Mouse (Mus musculus) forebrain, embryonic 15.5 days (tissue): ENCODE results near the gene Ripk1. TPM values are rescaled to one million over a fixed set of nuclear protein-coding genes. Genes with fewer than 3 reads are reported as not detected.
A peak's percentile ranks its signal among the peaks of the same experiment; 100 is the strongest.

Experiments used
- ATAC-seq: fragments of 200-750 bp; cut with Nextera tagmentation; replicated peaks from 2 replicates; pipeline ENCODE4 v1.8.0; 2017; ENCODE audit warnings: mild to moderate bottlenecking, moderate TSS enrichment, moderate library complexity
- H3K27ac ChIP-seq: fragments of 300-500 bp; sonication (generic); replicated peaks from 2 replicates; pipeline ENCODE4 v1.5.1; 2015; ENCODE audit warnings: mild to moderate bottlenecking, inconsistent platforms
- H3K27me3 ChIP-seq: fragments of 300-500 bp; sonication (generic); 2 replicates; pipeline ENCODE4 v1.6.1; 2015; ENCODE audit warnings: inconsistent platforms
- H3K36me3 ChIP-seq: fragments of 300-500 bp; sonication (generic); 2 replicates; pipeline ENCODE4 v1.6.1; 2015; ENCODE audit warnings: mild to moderate bottlenecking, inconsistent platforms
- H3K4me1 ChIP-seq: fragments of 300-500 bp; sonication (generic); 2 replicates; pipeline ENCODE4 v1.6.1; 2015; ENCODE audit warnings: inconsistent platforms
- H3K4me2 ChIP-seq: fragments of 300-500 bp; sonication (generic); replicated peaks from 2 replicates; pipeline ENCODE4 v1.6.1; 2015; ENCODE audit warnings: mild to moderate bottlenecking, inconsistent platforms
- H3K4me3 ChIP-seq: fragments of 300-500 bp; sonication (generic); 2 replicates; pipeline ENCODE4 v1.5.1; 2015; ENCODE audit warnings: mild to moderate bottlenecking, inconsistent platforms
- H3K9ac ChIP-seq: fragments of 300-500 bp; sonication (generic); replicated peaks from 2 replicates; pipeline ENCODE4 v1.6.1; 2015; ENCODE audit warnings: mild to moderate bottlenecking, inconsistent platforms
- H3K9me3 ChIP-seq: fragments of 300-500 bp; sonication (generic); 2 replicates; pipeline ENCODE4 v1.6.1; 2016; ENCODE audit warnings: inconsistent platforms
- WGBS: fragments of 180-500 bp; shearing (Covaris S2); methylation state at CpG from one replicate; pipeline ENCODE4 v1.1.7; 2015; ENCODE audit warnings: mixed read lengths; 5-methylcytosine and 5-hydroxymethylcytosine counted together
- polyA plus RNA-seq: library from polyadenylated mRNA; unstranded; fragments of >200 nt; fragmentation: Nextera tagmentation; extraction: Ambion mirVana; gene quantifications from 2 replicates; pipeline ENCODE4 v1.2.1, GENCODE M21; 2015

The Ripk1 gene
- polyA plus RNA-seq = 6.3 and 6.6 TPM in 2 replicates

- peak within 1 kb of the TSS; percentile 87 for H3K4me2 ChIP-seq
- no peaks in the 10 kb centered on the region for H3K36me3 ChIP-seq
- H3K27ac ChIP-seq = peak within 1 kb of the TSS; percentile 84
- under 1% methylated on average over 92 of the region's 92 CpGs for WGBS
- H3K9me3 ChIP-seq = no peaks in the 10 kb centered on the region
- peak within 1 kb of the TSS; percentile 81 for H3K9ac ChIP-seq
- H3K4me1 ChIP-seq = peaks cover 15% of the 10 kb centered on the region
- H3K4me3 ChIP-seq = peak within 1 kb of the TSS; percentile 85
- H3K27me3 ChIP-seq = no peaks in the 10 kb centered on the region
- peak; percentile 98 for ATAC-seq
These were observed at the start of gene Ripk1, which contains the start of gene Serpinb6a for GRCm38 (mm10) chr13:34002058-34003006. Ripk1 (plus strand) TSS chr13:34002363. Serpinb6a (minus strand) TSS chr13:34002794.

GRCm38 (mm10) chr13:33952947-33953346 is 49.2 kb upstream of the Ripk1 start:
- 86% methylated on average over 2 of the region's 2 CpGs for WGBS
- H3K9ac ChIP-seq = no peak overlapping the region
- ATAC-seq = no peak

GRCm38 (mm10) chr13:33956571-33957421 is 45.4 kb upstream of the Ripk1 start:
- no peak overlapping the region for H3K4me2 ChIP-seq
- no peaks in the 10 kb centered on the region for H3K36me3 ChIP-seq
- H3K27ac ChIP-seq = no peak overlapping the region
- ATAC-seq = peak; percentile 58; the same call in 1 of the 2 replicates
- no peak overlapping the region for H3K9ac ChIP-seq
- no peak overlapping the region for H3K4me3 ChIP-seq
- no peaks in the 10 kb centered on the region for H3K27me3 ChIP-seq
- WGBS = 40% methylated on average over 6 of the region's 6 CpGs
- no peaks in the 10 kb centered on the region for H3K9me3 ChIP-seq
- no peaks in the 10 kb centered on the region for H3K4me1 ChIP-seq

More at GRCm38 (mm10) chr13:33952947-33953346, 49.2 kb upstream of the Ripk1 start:
- Histone ChIP-seq H3K4me1 (no peaks in the 10 kb centered on the region), H3K4me3 (no peak overlapping the region), H3K4me2 (no peak overlapping the region), H3K27me3 (no peaks in the 10 kb centered on the region), H3K27ac (no peak overlapping the region), H3K9me3 (no peaks in the 10 kb centered on the region), H3K36me3 (no peaks in the 10 kb centered on the region)

GRCm38 (mm10) chr13:33959771-33960170 is 42.4 kb upstream of the Ripk1 start:
- no peak for ATAC-seq
- WGBS = 91% methylated on average over 2 of the region's 2 CpGs

GRCm38 (mm10) chr13:33964206-33965046 is 37.7 kb upstream of the Ripk1 start, which contains the start of gene Nqo2:
Nqo2 (plus strand) TSS chr13:33964687.
- peaks cover 14% of the 10 kb centered on the region; the same call in 1 of the 2 replicates for H3K4me1 ChIP-seq
- peak within 1 kb of the TSS; percentile 67 for H3K27ac ChIP-seq
- 3% methylated on average over 22 of the region's 22 CpGs for WGBS
- ATAC-seq = peak; percentile 92
- H3K27me3 ChIP-seq = no peaks in the 10 kb centered on the region
- H3K36me3 ChIP-seq = no peaks in the 10 kb centered on the region
- peak within 1 kb of the TSS; percentile 52 for H3K4me3 ChIP-seq
- H3K4me2 ChIP-seq = peak within 1 kb of the TSS; percentile 80
- peak within 1 kb of the TSS; percentile 61 for H3K9ac ChIP-seq
- no peaks in the 10 kb centered on the region for H3K9me3 ChIP-seq

More at GRCm38 (mm10) chr13:33959771-33960170, 42.4 kb upstream of the Ripk1 start:
- Histone ChIP-seq H3K4me3 (no peak overlapping the region), H3K36me3 (no peaks in the 10 kb centered on the region), H3K9me3 (no peaks in the 10 kb centered on the region), H3K4me1 (peaks cover 5% of the 10 kb centered on the region; the same call in 1 of the 2 replicates), H3K27ac (no peak overlapping the region), H3K4me2 (no peak overlapping the region), H3K27me3 (no peaks in the 10 kb centered on the region), H3K9ac (no peak overlapping the region)

GRCm38 (mm10) chr13:33965056-33966024 is 36.8 kb upstream of the Ripk1 start:
- ATAC-seq = peak; percentile 11; the same call in 1 of the 2 replicates
- peak overlapping the region; percentile 52 for H3K4me3 ChIP-seq
- peak overlapping the region; percentile 67 for H3K27ac ChIP-seq
- H3K27me3 ChIP-seq = no peaks in the 10 kb centered on the region
- peaks cover 14% of the 10 kb centered on the region; the same call in 1 of the 2 replicates for H3K4me1 ChIP-seq
- H3K36me3 ChIP-seq = no peaks in the 10 kb centered on the region
- H3K9me3 ChIP-seq = no peaks in the 10 kb centered on the region
- 33% methylated on average over 14 of the region's 14 CpGs for WGBS
- H3K9ac ChIP-seq = peak overlapping the region; percentile 61
- H3K4me2 ChIP-seq = peak overlapping the region; percentile 80

- 80% methylated on average over 4 of the region's 4 CpGs for WGBS
- Histone ChIP-seq H3K9ac (no peak overlapping the region), H3K27me3 (no peaks in the 10 kb centered on the region), H3K36me3 (no peaks in the 10 kb centered on the region), H3K4me1 (peaks cover 14% of the 10 kb centered on the region; the same call in 1 of the 2 replicates), H3K9me3 (no peaks in the 10 kb centered on the region), H3K4me3 (no peak overlapping the region), H3K27ac (no peak overlapping the region), H3K4me2 (no peak overlapping the region)
- ATAC-seq = no peak
These were observed 36.1 kb upstream of the Ripk1 start for GRCm38 (mm10) chr13:33966025-33966412.

GRCm38 (mm10) chr13:33966574-33966973 is 35.6 kb upstream of the Ripk1 start:
- no peak overlapping the region for H3K4me3 ChIP-seq
- peaks cover 14% of the 10 kb centered on the region; the same call in 1 of the 2 replicates for H3K4me1 ChIP-seq
- H3K36me3 ChIP-seq = no peaks in the 10 kb centered on the region
- no peak overlapping the region for H3K27ac ChIP-seq
- H3K9ac ChIP-seq = no peak overlapping the region
- H3K9me3 ChIP-seq = no peaks in the 10 kb centered on the region
- H3K4me2 ChIP-seq = no peak overlapping the region
- no peaks in the 10 kb centered on the region for H3K27me3 ChIP-seq
- no peak for ATAC-seq

GRCm38 (mm10) chr13:33989625-33990024 is 12.5 kb upstream of the Ripk1 start:
- no peak overlapping the region for H3K27ac ChIP-seq
- no peaks in the 10 kb centered on the region for H3K36me3 ChIP-seq
- no peak overlapping the region for H3K4me3 ChIP-seq
- no peak overlapping the region for H3K4me2 ChIP-seq
- ATAC-seq = no peak
- no peaks in the 10 kb centered on the region for H3K27me3 ChIP-seq
- 89% methylated on average over 5 of the region's 5 CpGs for WGBS
- H3K9ac ChIP-seq = no peak overlapping the region
- no peaks in the 10 kb centered on the region for H3K9me3 ChIP-seq
- no peaks in the 10 kb centered on the region for H3K4me1 ChIP-seq

GRCm38 (mm10) chr13:33995197-33995596 is 7.0 kb upstream of the Ripk1 start:
- Histone ChIP-seq H3K4me3 (no peak overlapping the region), H3K36me3 (no peaks in the 10 kb centered on the region), H3K27me3 (no peaks in the 10 kb centered on the region), H3K9ac (no peak overlapping the region), H3K9me3 (no peaks in the 10 kb centered on the region), H3K4me1 (no peaks in the 10 kb centered on the region), H3K27ac (no peak overlapping the region), H3K4me2 (no peak overlapping the region)
- 21% methylated on average over 1 of the region's 1 CpGs for WGBS
- 0 out of 2 replicates have a peak, but pooled peaks have one; percentile 32 for ATAC-seq
